Mouse (Mus musculus): Measurements from ENCODE around the gene Zp2. TPM values are rescaled to one million over a fixed set of nuclear protein-coding genes. Genes with fewer than 3 reads are reported as not detected.

Gene Zp2
- total and polyA plus RNA-seq, 3 experiments = not detected

DNA sequence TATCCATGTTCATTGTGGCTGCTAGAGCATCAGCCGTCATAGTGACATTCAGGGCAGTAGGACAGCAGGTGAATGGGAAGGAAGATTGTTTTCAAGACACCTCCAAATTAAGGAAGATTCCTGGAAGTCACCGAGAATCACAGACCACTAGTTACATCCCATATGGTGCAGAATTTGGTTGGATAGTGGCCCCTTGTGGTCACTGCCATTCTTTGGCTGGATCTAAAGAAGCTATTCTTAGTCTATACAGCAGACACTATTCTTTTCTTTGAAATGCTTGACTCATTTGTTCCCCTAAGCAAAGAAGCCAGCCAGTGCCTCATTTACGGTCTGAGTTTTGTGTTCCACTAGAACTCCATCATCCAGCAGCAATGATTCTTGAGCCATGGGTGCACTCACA lies 40.1 kb downstream of the Zp2 start:
- Histone ChIP-seq H3K9me3 (replicated peaks; ENCODE audit: insufficient read depth, low read length) (no peaks in the 10 kb centered on the region), H3K27me3 (ENCODE audit: control insufficient read depth in 1 of 2, insufficient read depth in 2 of 2, low read length in 2 of 2) (no peaks in the 10 kb centered on the region), H3K79me2 (ENCODE audit: control insufficient read depth, insufficient read depth, low read length, poor library complexity) (no peaks in the 10 kb centered on the region), H3K9ac (ENCODE audit: control insufficient read depth, low read depth, low read length, poor library complexity, severe bottlenecking) (no peak overlapping the region), H3K36me3 (ENCODE audit: control insufficient read depth in 1 of 2, insufficient read depth in 2 of 2, low read length in 2 of 2) (no peaks in the 10 kb centered on the region), H3K4me3 (ENCODE audit: control insufficient read depth in 1 of 2, insufficient read depth in 1 of 2, low read depth in 2 of 2, low read length in 2 of 2) (no peak overlapping the region), H3K27ac (ENCODE audit: control insufficient read depth, low read depth, low read length) (no peak overlapping the region), H3K4me1 (ENCODE audit: control insufficient read depth in 1 of 2, insufficient read depth in 2 of 2, low read length in 2 of 2) (no peaks in the 10 kb centered on the region)
- DNase-seq (ENCODE audit: low read depth, low spot score) = no peak
- no peak for TF ChIP-seq JUND (IDR thresholded peaks at IDR 0.05; ENCODE audit: low read depth, low read length)
- peak; percentile 4 for TF ChIP-seq RAD21 (IDR thresholded peaks at IDR 0.05; ENCODE audit: low read depth, low read length)

DNA sequence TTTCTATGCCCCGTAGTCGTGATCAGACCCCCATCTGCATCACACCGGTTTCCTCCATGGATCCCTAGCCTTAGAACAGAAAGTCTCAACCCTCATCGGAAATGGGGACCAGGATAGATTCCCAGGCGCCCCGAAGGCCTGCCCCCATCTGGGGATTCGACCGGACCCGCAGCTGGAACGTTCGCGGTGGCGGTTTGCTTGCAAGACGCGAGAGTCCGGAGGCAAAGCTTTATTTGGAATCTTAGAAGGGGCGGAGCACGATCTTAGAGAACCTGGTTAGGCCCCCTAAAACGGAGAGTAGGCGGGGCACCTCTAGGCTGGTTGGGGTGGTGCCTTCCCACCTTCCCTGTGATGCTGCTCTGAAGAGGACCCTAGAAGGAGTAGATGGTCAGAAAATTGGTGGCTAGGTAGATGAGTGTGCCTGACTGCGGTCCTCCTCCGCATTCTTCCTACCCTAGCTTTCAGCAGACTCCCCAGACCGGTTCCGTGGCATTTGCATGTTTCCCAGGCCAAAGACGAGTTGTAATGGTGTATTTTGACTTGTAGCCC lies 42.0 kb downstream of the Zp2 start:
- no peak overlapping the region for H3K9ac ChIP-seq (ENCODE audit: control insufficient read depth, low read depth, low read length, poor library complexity, severe bottlenecking)
- TF ChIP-seq UBTF (IDR thresholded peaks at IDR 0.05; ENCODE audit: borderline replicate concordance, insufficient read depth, low read depth, low read length) (no peak), E2F4 (IDR thresholded peaks at IDR 0.05; ENCODE audit: borderline replicate concordance, low read depth, low read length) (no peak), POLR2AphosphoS5 (IDR thresholded peaks at IDR 0.05; ENCODE audit: borderline replicate concordance, low read depth, low read length) (no peak), SMC3 (IDR thresholded peaks at IDR 0.05; ENCODE audit: low read depth, low read length) (no peak), HCFC1 (IDR thresholded peaks at IDR 0.05; ENCODE audit: low read depth, low read length) (no peak), MEF2A (IDR thresholded peaks at IDR 0.05; ENCODE audit: extremely low read depth, insufficient replicate concordance, low read depth, low read length, poor library complexity, severe bottlenecking) (no peak), ZC3H11A (IDR thresholded peaks at IDR 0.05; ENCODE audit: low read depth, low read length) (no peak)
- no peaks in the 10 kb centered on the region for H3K36me3 ChIP-seq (ENCODE audit: control insufficient read depth in 1 of 2, insufficient read depth in 2 of 2, low read length in 2 of 2)
- H3K9me3 ChIP-seq (replicated peaks; ENCODE audit: insufficient read depth, low read length) = no peaks in the 10 kb centered on the region
- no peaks in the 10 kb centered on the region for H3K27me3 ChIP-seq (ENCODE audit: control insufficient read depth in 1 of 2, insufficient read depth in 2 of 2, low read length in 2 of 2)
- H3K27ac ChIP-seq (ENCODE audit: control insufficient read depth, low read depth, low read length) = no peak overlapping the region
- H3K79me2 ChIP-seq (ENCODE audit: control insufficient read depth, insufficient read depth, low read length, poor library complexity) = no peaks in the 10 kb centered on the region
- no peak overlapping the region for H3K4me3 ChIP-seq (ENCODE audit: control insufficient read depth in 1 of 2, insufficient read depth in 1 of 2, low read depth in 2 of 2, low read length in 2 of 2)
- no peak for DNase-seq (ENCODE audit: low read depth, low spot score)
- no peaks in the 10 kb centered on the region for H3K4me1 ChIP-seq (ENCODE audit: control insufficient read depth in 1 of 2, insufficient read depth in 2 of 2, low read length in 2 of 2)

DNA sequence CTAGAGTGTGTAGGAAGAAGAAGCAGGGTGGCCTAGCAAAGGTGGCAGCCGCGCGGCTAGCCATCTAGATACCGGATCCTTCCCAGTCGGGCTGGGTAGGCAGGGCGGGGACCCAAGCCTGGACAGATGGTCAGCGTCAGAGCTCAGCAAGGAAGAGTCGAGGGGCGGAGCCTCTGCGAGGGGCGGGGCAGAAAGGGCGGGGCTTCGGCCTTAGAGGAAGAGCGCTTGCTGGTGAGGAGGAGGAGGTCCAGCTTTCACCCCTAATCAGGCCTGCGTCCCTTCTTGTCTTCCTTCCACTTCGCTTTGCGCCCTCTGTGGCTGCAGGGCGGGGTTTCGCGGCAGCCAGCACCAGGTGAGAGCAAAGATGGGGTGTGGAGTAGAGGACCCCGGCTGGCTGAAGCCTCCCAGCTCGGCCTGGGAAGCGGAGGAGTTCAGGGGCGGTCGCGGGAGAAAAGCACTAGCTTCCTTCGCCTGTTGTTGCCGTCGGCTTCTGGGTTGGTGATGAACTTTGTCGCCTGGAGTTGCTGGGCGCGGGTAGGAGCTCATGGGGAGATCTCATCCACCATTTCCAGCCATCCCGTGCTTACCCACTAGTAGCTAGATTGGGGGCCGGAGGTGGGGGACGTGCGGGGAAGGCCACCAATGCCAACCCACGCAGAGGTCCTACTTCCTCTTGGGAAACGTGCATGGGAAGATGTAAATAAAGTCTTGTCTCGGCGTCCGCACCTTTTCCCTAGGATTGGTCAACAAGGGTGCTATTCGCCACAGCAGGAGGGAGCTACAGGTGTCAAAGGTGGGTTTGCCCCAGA lies 42.7 kb downstream of the Zp2 start, which contains the start of gene Tmem159:
TSS of gene Tmem159 (plus strand) at position 190 of the 809 bp plus-strand sequence.
- no peak for TF ChIP-seq USF2 (IDR thresholded peaks at IDR 0.05; ENCODE audit: borderline replicate concordance in 1 of 2, insufficient read depth in 1 of 2, low read depth in 1 of 2, low read length in 2 of 2)
- Histone ChIP-seq H3K79me2 (ENCODE audit: control insufficient read depth, insufficient read depth, low read length, poor library complexity) (no peaks in the 10 kb centered on the region), H3K4me1 (ENCODE audit: control insufficient read depth in 1 of 2, insufficient read depth in 2 of 2, low read length in 2 of 2) (no peaks in the 10 kb centered on the region), H3K9ac (ENCODE audit: control insufficient read depth, low read depth, low read length, poor library complexity, severe bottlenecking) (no peak within 1 kb of the TSS), H3K4me3 (ENCODE audit: control insufficient read depth in 1 of 2, insufficient read depth in 1 of 2, low read depth in 2 of 2, low read length in 2 of 2) (no peak within 1 kb of the TSS), H3K27ac (ENCODE audit: control insufficient read depth, low read depth, low read length) (no peak within 1 kb of the TSS), H3K36me3 (ENCODE audit: control insufficient read depth in 1 of 2, insufficient read depth in 2 of 2, low read length in 2 of 2) (no peaks in the 10 kb centered on the region), H3K27me3 (ENCODE audit: control insufficient read depth in 1 of 2, insufficient read depth in 2 of 2, low read length in 2 of 2) (no peaks in the 10 kb centered on the region), H3K9me3 (replicated peaks; ENCODE audit: insufficient read depth, low read length) (no peaks in the 10 kb centered on the region)
- DNase-seq (ENCODE audit: low read depth, low spot score) = no peak

All from MEL (cell line).